In the genomic region with DNA sequence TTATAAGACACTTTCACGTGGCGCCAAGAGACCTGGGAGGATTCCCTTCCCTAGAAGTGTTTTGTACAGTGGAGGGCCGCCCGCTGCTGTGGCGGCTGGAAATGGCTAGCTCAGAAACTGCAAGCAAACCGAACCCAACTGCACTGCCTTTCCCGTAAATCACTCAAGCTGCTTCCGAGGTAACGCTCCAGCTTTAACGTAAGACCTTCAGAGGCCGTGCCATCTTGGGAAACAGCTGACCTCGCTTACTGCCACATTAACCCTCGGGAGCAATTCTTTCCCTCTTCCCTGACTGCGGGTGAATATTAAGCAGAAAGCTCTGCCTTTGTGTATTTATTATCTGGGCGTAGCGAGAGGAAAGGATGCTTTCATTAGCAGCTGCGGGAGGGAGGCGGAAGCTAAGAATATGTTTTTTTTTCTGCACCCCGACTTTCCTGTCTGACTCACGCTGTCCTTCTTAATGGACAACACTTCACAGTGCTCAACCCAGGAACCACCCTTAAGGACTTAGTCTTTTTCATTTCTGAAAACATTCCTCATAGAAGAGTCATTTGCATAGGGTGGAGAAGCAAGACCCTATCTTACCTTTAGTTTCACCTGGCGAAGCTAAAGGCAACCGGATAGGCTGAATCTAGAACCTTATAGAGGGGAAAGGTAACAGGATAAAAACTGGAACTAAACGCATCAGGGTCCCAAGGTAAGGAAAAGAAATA, we compare ENCODE assay signal across 11 mouse cellular contexts.
A peak's percentile ranks its signal among the peaks of the same experiment; 100 is the strongest.
DNase-seq lines count a peak whose midpoint lies in the region; ATAC-seq and TF ChIP-seq lines count a peak whose summit lies in the region.
"Had no signal": no experiment of that assay in that cellular context is flagged by ENCODE, and none has a peak within 500 bp of the region (broad histone marks: within the 10 kb centered on the region; RNA-seq: fewer than 3 reads in every experiment).

No protein-coding gene starts in this region.

- no peak for TF ChIP-seq EP300 in lung, postnatal 0 days (IDR thresholded peaks at IDR 0.05)

- H3K36me3 ChIP-seq in lung, postnatal 0 days (ENCODE audit: insufficient read depth, low read length) = no peaks in the 10 kb centered on the region; the same call in 1 of the 2 replicates
- H3K36me3 ChIP-seq in hindbrain, embryonic 12.5 days = peaks cover 10% of the 10 kb centered on the region
- peaks cover 3% of the 10 kb centered on the region; the same call in 1 of the 2 replicates for H3K36me3 ChIP-seq in midbrain, embryonic 11.5 days (ENCODE audit: control insufficient read depth, insufficient read depth, low read length)
- H3K36me3 ChIP-seq: G1E had no signal

- no peak overlapping the region for H3K27ac ChIP-seq in lung, postnatal 0 days (ENCODE audit: low read length)
- H3K27ac ChIP-seq in hindbrain, embryonic 12.5 days = peak overlapping the region; percentile 56
- peak overlapping the region; percentile 8; the same call in 1 of the 2 replicates for H3K27ac ChIP-seq in midbrain, embryonic 11.5 days (ENCODE audit: low read depth, low read length)

- no peak for TF ChIP-seq CTCF in lung, postnatal 0 days (IDR thresholded peaks at IDR 0.05)

- H3K4me2 ChIP-seq in lung, postnatal 0 days (replicated peaks; ENCODE audit: low read depth, low read length) = no peak overlapping the region
- peak overlapping the region; percentile 36 for H3K4me2 ChIP-seq in hindbrain, embryonic 12.5 days (replicated peaks)
- H3K4me2 ChIP-seq in midbrain, embryonic 11.5 days = no peak overlapping the region

- no peaks in the 10 kb centered on the region for H3K9me3 ChIP-seq in lung, postnatal 0 days (ENCODE audit: low read length)
- no peaks in the 10 kb centered on the region for H3K9me3 ChIP-seq in hindbrain, embryonic 12.5 days (replicated peaks)
- H3K9me3 ChIP-seq in midbrain, embryonic 11.5 days (ENCODE audit: control insufficient read depth, low read length) = no peaks in the 10 kb centered on the region

- peak; percentile 37 for ATAC-seq in lung, postnatal 0 days
- ATAC-seq in hindbrain, embryonic 12.5 days (ENCODE audit: low FRiP score) = peak; percentile 64
- ATAC-seq in midbrain, embryonic 11.5 days (ENCODE audit: low FRiP score) = peak; percentile 30; the same call in 1 of the 2 replicates

- intact Hi-C loops in gastrocnemius, postnatal 14 days (cut with DNase I; ENCODE audit: low total_unique reads) = no loop called here

- H3K27me3 ChIP-seq in lung, postnatal 0 days (replicated peaks; ENCODE audit: insufficient read depth, low read length) = no peaks in the 10 kb centered on the region
- no peaks in the 10 kb centered on the region for H3K27me3 ChIP-seq in hindbrain, embryonic 12.5 days
- H3K27me3 ChIP-seq in midbrain, embryonic 11.5 days (ENCODE audit: control insufficient read depth, insufficient read depth, low read length) = no peaks in the 10 kb centered on the region

- H3K9ac ChIP-seq in lung, postnatal 0 days (replicated peaks; ENCODE audit: low read depth) = no peak overlapping the region
- no peak overlapping the region for H3K9ac ChIP-seq in hindbrain, embryonic 12.5 days
- 0 out of 2 replicates have a peak overlapping the region, but pooled peaks have one; percentile 3 for H3K9ac ChIP-seq in midbrain, embryonic 11.5 days (ENCODE audit: low read length)

- H3K4me3 ChIP-seq in lung, postnatal 0 days (ENCODE audit: low read depth, low read length) = no peak overlapping the region
- no peak overlapping the region for H3K4me3 ChIP-seq in hindbrain, embryonic 12.5 days
- no peak overlapping the region for H3K4me3 ChIP-seq in midbrain, embryonic 11.5 days (ENCODE audit: low read depth, low read length)

- 67% methylated on average over 23 of the region's 23 CpGs for WGBS in lung, postnatal 0 days
- 44% methylated on average over 23 of the region's 23 CpGs for WGBS in hindbrain, embryonic 12.5 days
- 66% methylated on average over 23 of the region's 23 CpGs for WGBS in midbrain, embryonic 11.5 days

- DNase-seq in lung, postnatal 0 days (ENCODE audit: low spot score) = peak; percentile 30
- DNase-seq in lung, adult 18-20 months = no peak
- DNase-seq in midbrain, embryonic 11.5 days (ENCODE audit: low spot score, missing footprints) = peak; percentile 87
- no peak for DNase-seq in frontal cortex, postnatal 10 days (ENCODE audit: low spot score in 2 of 2)
- no peak for DNase-seq in gastrocnemius, postnatal 14 days
- no peak for DNase-seq in cerebellum, postnatal 36 days
- no peak for DNase-seq in lung, postnatal 4 days
- DNase-seq: cerebellum, adult 11 months; gastrocnemius, postnatal 25 days had no signal

- H3K4me1 ChIP-seq in lung, postnatal 0 days (ENCODE audit: insufficient read depth, low read depth, low read length) = no peaks in the 10 kb centered on the region
- H3K4me1 ChIP-seq in hindbrain, embryonic 12.5 days = peaks cover 29% of the 10 kb centered on the region
- H3K4me1 ChIP-seq in midbrain, embryonic 11.5 days (ENCODE audit: control insufficient read depth, insufficient read depth, low read length) = peaks cover 4% of the 10 kb centered on the region; the same call in 1 of the 2 replicates

Comparison
In these comparisons a context has a peak if more than half of its experiments do, and no peak if none do; other contexts are left out.
1. DNase-seq: peak in lung, postnatal 0 days (single experiment) and midbrain, embryonic 11.5 days (single experiment); none in lung, adult 18-20 months (0 of 2), frontal cortex, postnatal 10 days (0 of 2), gastrocnemius, postnatal 14 days (single experiment), cerebellum, postnatal 36 days (0 of 2) and lung, postnatal 4 days (0 of 2).
2. Peak in every context shown above with its lines, with median percentiles within 50 percentile points of each other: ATAC-seq.